Mouse (Mus musculus) limb, embryonic 14.5 days (tissue): ENCODE results near the gene Il17ra. TPM values are rescaled to one million over a fixed set of nuclear protein-coding genes. Genes with fewer than 3 reads are reported as not detected.

Experiments
- ATAC-seq: fragments of 200-750 bp; cut with Nextera tagmentation; 2 replicates; pipeline ENCODE4 v1.8.0; 2017; ENCODE audit warnings: low read depth, moderate number of reproducible peaks, moderate TSS enrichment; ENCODE audit not compliant: low FRiP score
- DNase-seq: peaks from one replicate; pipeline ENCODE4 v3.0.0-alpha.2; 2015; ENCODE audit warnings: low spot score
- H3K27ac ChIP-seq: fragments of 300-500 bp; sonication (generic); replicated peaks from 2 replicates; pipeline ENCODE4 v1.5.1; 2014; ENCODE audit warnings: low read depth, mild to moderate bottlenecking, low read length, moderate library complexity, mixed read lengths
- H3K27me3 ChIP-seq: fragments of 300-500 bp; sonication (generic); 2 replicates; pipeline ENCODE4 v1.6.1; 2014; ENCODE audit warnings: low read length, mixed read lengths; ENCODE audit not compliant: control insufficient read depth, insufficient read depth
- H3K36me3 ChIP-seq: fragments of 300-500 bp; sonication (generic); 2 replicates; pipeline ENCODE4 v1.6.1; 2014; ENCODE audit warnings: mild to moderate bottlenecking, low read length, moderate library complexity, mixed read lengths; ENCODE audit not compliant: control insufficient read depth, insufficient read depth
- H3K4me1 ChIP-seq: fragments of 300-500 bp; sonication (generic); 2 replicates; pipeline ENCODE4 v1.6.1; 2014; ENCODE audit warnings: antibody characterized with exemption, low read length, mixed read lengths; ENCODE audit not compliant: control insufficient read depth, insufficient read depth
- H3K4me2 ChIP-seq: fragments of 300-500 bp; sonication (generic); replicated peaks from 2 replicates; pipeline ENCODE4 v1.6.1; 2014; ENCODE audit warnings: low read depth, mild to moderate bottlenecking, low read length, moderate library complexity; ENCODE audit not compliant: severe bottlenecking
- H3K4me3 ChIP-seq: fragments of 300-500 bp; sonication (generic); replicated peaks from 2 replicates; pipeline ENCODE4 v1.5.1; 2014; ENCODE audit warnings: low read length
- H3K9ac ChIP-seq: fragments of 300-500 bp; sonication (generic); 2 replicates; pipeline ENCODE4 v1.6.1; 2014; ENCODE audit warnings: mild to moderate bottlenecking, low read depth, low read length, moderate library complexity; ENCODE audit not compliant: severe bottlenecking
- H3K9me3 ChIP-seq: fragments of 300-500 bp; sonication (generic); 2 replicates; pipeline ENCODE4 v1.6.1; 2016; ENCODE audit warnings: low read length; ENCODE audit not compliant: control insufficient read depth
- POLR2A ChIP-seq: fragments of 200-500 bp; IDR thresholded peaks from 2 replicates; pipeline ENCODE4 v1.8.0; 2012; ENCODE audit warnings: inconsistent platforms, mild to moderate bottlenecking, moderate library complexity, borderline replicate concordance; ENCODE audit not compliant: insufficient read depth, insufficient read length; ENCODE audit errors: extremely low read depth
- WGBS: fragments of 180-500 bp; shearing (Covaris S2); extraction: QIAGEN DNeasy Blood & Tissue Kit; methylation state at CpG from one replicate; pipeline ENCODE4 v1.1.7; 2014; 5-methylcytosine and 5-hydroxymethylcytosine counted together
- polyA plus RNA-seq, 2 experiments: library from polyadenylated mRNA; depleted of rRNA in 1 of 2; stranded (reverse) in 1 of 2; unstranded in 1 of 2; fragments of >200 nt; fragmentation: Nextera tagmentation in 1 of 2; extraction: Ambion mirVana in 1 of 2; gene quantifications; 2 replicates each; pipeline versions ENCODE4 v1.2.1 to v1.2.3; 2012 to 2014

Gene Il17ra
- polyA plus RNA-seq, 2 experiments: 3.1 to 6.0 TPM

GRCm38 (mm10) chr6:120517311-120517710 is 54.3 kb downstream of the Il17ra start:
- WGBS: 92% methylated on average over 5 of the region's 5 CpGs
- no peaks in the 10 kb centered on the region for H3K27me3 ChIP-seq
- DNase-seq: no peak
- no peak overlapping the region for H3K27ac ChIP-seq
- H3K9me3 ChIP-seq: no peaks in the 10 kb centered on the region
- H3K9ac ChIP-seq: no peak overlapping the region
- H3K4me3 ChIP-seq: no peak overlapping the region
- ATAC-seq: no peak
- no peak for TF ChIP-seq POLR2A
- no peaks in the 10 kb centered on the region for H3K4me1 ChIP-seq
- no peak overlapping the region for H3K4me2 ChIP-seq
- H3K36me3 ChIP-seq: peaks cover 57% of the 10 kb centered on the region

GRCm38 (mm10) chr6:120519647-120520046 is 56.6 kb downstream of the Il17ra start:
- Histone ChIP-seq H3K4me3 (no peak overlapping the region), H3K4me1 (no peaks in the 10 kb centered on the region), H3K9me3 (no peaks in the 10 kb centered on the region), H3K27ac (no peak overlapping the region), H3K4me2 (no peak overlapping the region), H3K27me3 (no peaks in the 10 kb centered on the region), H3K36me3 (peaks cover 45% of the 10 kb centered on the region), H3K9ac (no peak overlapping the region)
- no peak for TF ChIP-seq POLR2A
- 78% methylated on average over 5 of the region's 5 CpGs for WGBS
- no peak for DNase-seq
- ATAC-seq: no peak

- H3K9ac ChIP-seq: no peak overlapping the region
- H3K4me1 ChIP-seq: peaks cover 5% of the 10 kb centered on the region
- DNase-seq (no peak), ATAC-seq (no peak)
- H3K36me3 ChIP-seq: peaks cover 28% of the 10 kb centered on the region
- 90% methylated on average over 5 of the region's 5 CpGs for WGBS
- no peaks in the 10 kb centered on the region for H3K27me3 ChIP-seq
- no peaks in the 10 kb centered on the region for H3K9me3 ChIP-seq
- TF ChIP-seq POLR2A: no peak
- no peak overlapping the region for H3K4me3 ChIP-seq
- no peak overlapping the region for H3K4me2 ChIP-seq
- no peak overlapping the region for H3K27ac ChIP-seq
These were observed 61.7 kb downstream of the Il17ra start for GRCm38 (mm10) chr6:120524796-120525195.

DNA sequence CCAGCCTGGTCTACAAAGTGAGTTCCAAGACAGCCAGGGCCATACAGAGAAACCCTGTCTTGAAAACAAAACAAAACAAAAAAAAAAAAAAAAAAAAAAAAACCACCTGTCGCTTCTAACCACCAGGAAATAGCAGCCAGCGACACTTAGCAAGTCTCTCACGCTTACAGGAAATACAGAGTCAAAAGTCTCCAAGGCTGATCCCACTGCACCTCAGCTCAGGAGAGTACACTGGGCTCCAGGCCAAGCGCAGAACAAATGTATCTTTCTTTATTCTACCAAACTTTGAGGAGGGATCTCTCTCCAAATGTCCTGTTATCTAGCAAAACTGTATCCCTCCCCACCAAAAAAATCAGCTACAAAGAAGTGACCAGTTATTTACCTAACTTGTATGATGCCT is 66.1 kb downstream of the Il17ra start:
- no peak for TF ChIP-seq POLR2A
- no peak for ATAC-seq

DNA sequence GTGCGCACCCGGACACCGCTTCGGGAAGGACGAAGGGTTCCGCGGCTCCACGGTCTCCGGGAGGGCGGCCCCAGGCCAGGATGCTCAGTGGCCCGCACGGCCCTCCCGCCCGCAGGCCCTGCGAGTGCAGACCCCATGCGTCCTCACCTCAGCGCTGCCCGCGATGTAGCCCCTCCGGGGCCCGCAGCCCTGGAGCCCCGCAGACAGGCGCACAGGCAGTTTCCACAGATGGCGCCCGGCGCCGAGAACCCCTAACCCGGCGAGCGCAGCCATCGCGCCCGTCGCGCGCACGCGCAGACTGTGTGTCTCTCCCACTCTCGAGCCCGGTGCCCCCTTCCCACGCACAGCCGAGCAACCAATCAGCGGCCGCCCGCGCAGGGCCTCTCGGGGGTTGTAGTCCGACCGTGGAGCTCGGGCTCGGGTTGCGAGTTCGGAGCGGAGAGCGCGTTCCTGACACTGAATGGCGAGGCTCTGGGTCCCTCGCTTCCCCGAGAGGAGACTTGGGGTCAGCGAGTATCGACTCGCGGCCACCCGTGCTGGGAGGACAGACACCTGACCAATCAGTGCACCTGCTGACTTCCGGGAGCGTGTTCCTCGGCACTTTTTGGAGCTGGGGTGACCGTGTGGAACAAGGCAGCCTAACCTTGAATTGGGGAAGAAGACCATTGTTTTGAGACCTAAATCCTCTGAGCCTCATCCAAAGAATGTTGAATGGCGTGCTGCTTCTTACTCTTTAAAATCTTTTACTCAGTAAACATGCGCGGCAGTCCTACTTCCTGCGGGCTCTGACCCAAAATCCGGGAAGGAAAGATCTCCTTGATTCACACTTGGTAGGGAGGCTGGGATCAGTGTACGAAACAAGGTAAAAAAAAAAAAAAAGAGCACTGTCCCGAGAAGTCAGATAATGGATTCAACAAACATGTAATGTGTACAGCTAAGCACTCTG is 68.2 kb downstream of the Il17ra start, which contains the start of gene Hdhd5:
Hdhd5 (minus strand) TSS at position 300 of the 946 bp plus-strand sequence.
- DNase-seq (peak; percentile 95), ATAC-seq (peak; percentile 97)
- H3K9me3 ChIP-seq: no peaks in the 10 kb centered on the region
- H3K4me1 ChIP-seq: peaks cover 10% of the 10 kb centered on the region
- no peaks in the 10 kb centered on the region for H3K27me3 ChIP-seq
- peak within 1 kb of the TSS; percentile 90 for H3K4me3 ChIP-seq
- H3K4me2 ChIP-seq: peak within 1 kb of the TSS; percentile 80
- H3K36me3 ChIP-seq: no peaks in the 10 kb centered on the region; the same call in 1 of the 2 replicates
- peak; percentile 93; the same call in 1 of the 2 replicates for TF ChIP-seq POLR2A
- peak within 1 kb of the TSS; percentile 84 for H3K9ac ChIP-seq
- WGBS: under 1% methylated on average over 57 of the region's 75 CpGs
- H3K27ac ChIP-seq: peak within 1 kb of the TSS; percentile 33; the same call in 1 of the 2 replicates

More for the DNA sequence above, 66.1 kb downstream of the Il17ra start:
- no peaks in the 10 kb centered on the region; the same call in 1 of the 2 replicates for H3K36me3 ChIP-seq
- H3K4me3 ChIP-seq: no peak overlapping the region
- WGBS: 65% methylated on average over 4 of the region's 4 CpGs
- H3K27me3 ChIP-seq: no peaks in the 10 kb centered on the region
- no peak overlapping the region for H3K9ac ChIP-seq
- DNase-seq: no peak
- H3K4me1 ChIP-seq: peaks cover 10% of the 10 kb centered on the region
- no peak overlapping the region; the same call in 1 of the 2 replicates for H3K4me2 ChIP-seq
- no peak overlapping the region for H3K27ac ChIP-seq
- H3K9me3 ChIP-seq: no peaks in the 10 kb centered on the region
